Mouse (Mus musculus): Measurements from ENCODE around the gene Zmiz1. TPM values are rescaled to one million over a fixed set of nuclear protein-coding genes. Genes with fewer than 3 reads are reported as not detected.

Gene Zmiz1
- polyA plus RNA-seq, 1 experiment: 34.5 TPM

DNA sequence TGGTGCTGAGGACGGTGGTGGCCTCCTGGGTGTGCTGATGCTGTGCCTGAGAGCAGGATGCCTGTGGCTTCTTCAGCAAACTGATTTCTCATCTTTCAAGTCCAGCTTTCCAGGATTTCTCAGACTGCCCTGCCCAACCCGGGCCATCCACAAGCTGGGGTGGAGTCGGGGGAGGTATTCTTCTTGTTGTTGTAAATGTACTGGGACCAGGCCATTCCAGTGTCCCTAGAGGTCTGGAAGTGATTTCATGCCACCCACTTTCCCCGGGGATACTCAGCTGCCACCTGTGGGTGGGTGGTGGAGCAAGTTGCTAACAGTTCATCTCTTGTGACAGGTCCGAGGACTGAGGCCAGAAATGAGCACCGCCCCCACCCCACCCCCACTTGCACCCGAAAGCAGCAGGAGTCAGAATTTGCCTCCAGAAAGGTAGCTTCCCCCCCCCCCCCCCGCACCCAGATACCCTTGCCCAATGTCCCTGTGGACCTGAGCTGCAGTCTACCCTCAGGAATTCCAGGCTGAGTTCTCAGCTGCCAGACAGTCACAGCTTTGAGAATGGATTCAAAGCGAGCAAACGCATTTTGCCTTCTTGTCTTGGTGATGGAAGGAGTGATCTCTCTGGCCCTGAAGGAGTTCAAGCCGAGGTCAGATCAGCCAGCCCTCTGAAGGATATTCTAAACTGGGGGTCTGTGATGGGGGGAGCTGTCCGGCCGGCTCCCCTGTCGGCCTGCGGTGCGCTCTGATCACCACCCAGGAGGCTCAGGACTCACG, 2.1 kb upstream of the Zmiz1 start:
- TF ChIP-seq E2F4 (IDR thresholded peaks at IDR 0.05; ENCODE audit: insufficient read depth) (no peak), MYOG (IDR thresholded peaks at IDR 0.05; ENCODE audit: control insufficient read depth in 1 of 3, insufficient read depth in 1 of 3, insufficient read length in 2 of 3, low read depth in 2 of 3) (peak in 1 of 3 experiments; percentile 71), TCF12 (IDR thresholded peaks at IDR 0.05; ENCODE audit: insufficient read depth, poor library complexity, severe bottlenecking) (peak; percentile 81), MYOD1 (IDR thresholded peaks at IDR 0.05; ENCODE audit: control insufficient read depth in 1 of 3, insufficient read length in 2 of 3, low read depth in 2 of 3) (peak; percentile 44 to 92 (median 49)), REST (IDR thresholded peaks at IDR 0.05; ENCODE audit: insufficient read depth, insufficient read length) (no peak), MAX (IDR thresholded peaks at IDR 0.05; ENCODE audit: low read depth) (no peak), TCF3 (IDR thresholded peaks at IDR 0.05; ENCODE audit: insufficient read length, low read depth) (peak; percentile 69)
- peak overlapping the region; percentile 80 for H3ac ChIP-seq (ENCODE audit: control insufficient read depth, insufficient read length)
- H3K27me3 ChIP-seq (ENCODE audit: control insufficient read depth, insufficient read depth, insufficient read length): no peaks in the 10 kb centered on the region
- peak overlapping the region; percentile 93 for H3K4me3 ChIP-seq
- H3K4me2 ChIP-seq (ENCODE audit: low read depth): peak overlapping the region; percentile 91
- peaks cover 24% of the 10 kb centered on the region for H3K79me2 ChIP-seq (ENCODE audit: control insufficient read depth, insufficient read depth)
- no peaks in the 10 kb centered on the region for H3K36me3 ChIP-seq (ENCODE audit: control insufficient read depth, insufficient read depth)

DNA sequence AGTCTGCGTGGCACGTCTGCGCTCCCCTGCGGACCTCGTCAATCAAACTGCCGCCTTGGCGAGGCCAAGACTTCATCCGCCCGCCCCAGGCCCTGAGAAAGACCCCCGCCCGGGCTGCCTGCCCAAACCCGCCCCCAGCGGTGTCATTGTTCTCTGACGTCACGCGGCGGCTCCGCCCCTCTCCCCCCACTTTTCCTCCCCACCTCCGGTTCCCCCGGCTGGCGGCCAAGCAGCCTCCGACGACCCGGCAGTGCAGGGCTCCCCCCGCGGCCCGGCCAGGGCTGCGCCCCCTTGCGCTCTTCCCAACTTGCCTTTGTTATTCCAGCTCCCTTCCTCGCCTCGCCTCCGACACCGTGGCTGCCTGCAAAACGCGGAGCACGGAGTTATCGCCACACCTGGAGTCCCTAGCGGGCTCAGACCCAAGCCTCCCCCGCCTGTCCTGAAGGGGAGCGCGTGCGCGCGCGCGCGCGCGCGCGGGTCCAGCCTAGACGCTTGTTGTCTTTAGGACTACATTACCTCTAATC, 1.5 kb upstream of the Zmiz1 start:
- peak; percentile 44 for TF ChIP-seq E2F4 (IDR thresholded peaks at IDR 0.05; ENCODE audit: insufficient read depth)
- peak in 2 of 3 experiments; percentile 47 to 72 for TF ChIP-seq MYOD1 (IDR thresholded peaks at IDR 0.05; ENCODE audit: control insufficient read depth in 1 of 3, insufficient read length in 2 of 3, low read depth in 2 of 3)
- TF ChIP-seq MYOG (IDR thresholded peaks at IDR 0.05; ENCODE audit: control insufficient read depth in 1 of 3, insufficient read depth in 1 of 3, insufficient read length in 2 of 3, low read depth in 2 of 3): peak in 2 of 3 experiments; percentile 55 to 66
- peak; percentile 3 for TF ChIP-seq TCF3 (IDR thresholded peaks at IDR 0.05; ENCODE audit: insufficient read length, low read depth)
- no peak for TF ChIP-seq REST (IDR thresholded peaks at IDR 0.05; ENCODE audit: insufficient read depth, insufficient read length)
- TF ChIP-seq POLR2AphosphoS2 (IDR thresholded peaks at IDR 0.05; ENCODE audit: insufficient read length, low read depth): peak; percentile 48
- peak; percentile 27 for TF ChIP-seq SRF (IDR thresholded peaks at IDR 0.05; ENCODE audit: control insufficient read depth, insufficient read length, low read depth)
- no peak for TF ChIP-seq CEBPB (IDR thresholded peaks at IDR 0.05; ENCODE audit: insufficient read depth, poor library complexity, severe bottlenecking)
- no peak for TF ChIP-seq USF1 (IDR thresholded peaks at IDR 0.05; ENCODE audit: low read depth)
- peak; percentile 41 for TF ChIP-seq POLR2A (IDR thresholded peaks at IDR 0.05; ENCODE audit: insufficient read length, low read depth)
- no peak for TF ChIP-seq TCF12 (IDR thresholded peaks at IDR 0.05; ENCODE audit: insufficient read depth, poor library complexity, severe bottlenecking)
- no peak for TF ChIP-seq MAX (IDR thresholded peaks at IDR 0.05; ENCODE audit: low read depth)
- peak overlapping the region; percentile 91 for H3K4me2 ChIP-seq (ENCODE audit: low read depth)
- H3K36me3 ChIP-seq (ENCODE audit: control insufficient read depth, insufficient read depth): no peaks in the 10 kb centered on the region
- peaks cover 31% of the 10 kb centered on the region for H3K79me2 ChIP-seq (ENCODE audit: control insufficient read depth, insufficient read depth)
- no peaks in the 10 kb centered on the region for H3K27me3 ChIP-seq (ENCODE audit: control insufficient read depth, insufficient read depth, insufficient read length)
- H3K4me3 ChIP-seq: peak overlapping the region; percentile 93
- H3ac ChIP-seq (ENCODE audit: control insufficient read depth, insufficient read length): peak overlapping the region; percentile 80

DNA sequence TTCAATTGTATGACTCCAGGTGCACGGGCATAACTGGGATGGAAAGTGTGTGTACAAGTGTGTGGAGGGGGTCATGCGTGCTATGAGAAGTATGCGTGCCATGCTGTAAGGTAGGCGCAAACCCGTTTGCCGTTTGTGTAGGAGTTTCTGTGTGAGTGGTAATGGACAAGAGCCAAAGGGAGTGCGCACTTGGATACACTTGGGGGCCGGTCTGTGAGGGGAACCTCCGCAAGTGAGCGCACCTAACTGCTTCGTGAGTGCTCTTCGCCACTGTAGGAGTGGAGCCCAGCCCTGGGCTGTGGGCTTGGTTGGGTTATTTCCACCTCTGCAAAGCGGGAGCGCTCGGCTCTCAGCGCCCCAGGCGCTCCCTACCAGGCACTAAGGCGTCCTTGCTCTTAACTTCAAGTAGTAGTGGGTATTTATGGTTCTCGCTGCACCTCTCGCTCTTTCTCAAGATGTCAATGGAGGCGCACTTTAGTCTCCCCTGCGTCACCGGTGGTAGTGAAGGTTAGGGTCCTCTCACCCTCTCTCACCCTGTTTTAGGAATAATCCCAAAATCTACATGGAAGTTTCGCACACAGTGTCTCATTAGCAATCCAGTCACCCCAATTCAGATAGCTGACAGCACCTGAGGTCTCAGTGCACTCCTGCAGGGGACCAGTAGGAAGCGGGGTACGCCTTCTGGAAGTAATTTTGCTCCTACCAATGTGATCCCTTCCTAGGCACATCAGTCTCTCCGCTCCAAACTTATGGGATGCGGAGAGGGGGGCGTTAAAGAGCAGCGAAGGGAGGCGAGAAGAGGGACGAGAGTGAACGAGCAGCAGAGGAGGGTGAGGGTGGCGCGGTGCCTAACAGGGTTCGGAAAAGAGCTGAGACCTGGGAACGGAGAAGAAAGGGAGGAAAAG, 622 bp upstream of the Zmiz1 start:
- Histone ChIP-seq H3K36me3 (ENCODE audit: control insufficient read depth, insufficient read depth) (no peaks in the 10 kb centered on the region), H3K27me3 (ENCODE audit: control insufficient read depth, insufficient read depth, insufficient read length) (no peaks in the 10 kb centered on the region)
- TF ChIP-seq REST (IDR thresholded peaks at IDR 0.05; ENCODE audit: insufficient read depth, insufficient read length) (no peak), TCF3 (IDR thresholded peaks at IDR 0.05; ENCODE audit: insufficient read length, low read depth) (no peak), POLR2AphosphoS2 (IDR thresholded peaks at IDR 0.05; ENCODE audit: insufficient read length, low read depth) (no peak), USF1 (IDR thresholded peaks at IDR 0.05; ENCODE audit: low read depth) (no peak), MYOD1 (IDR thresholded peaks at IDR 0.05; ENCODE audit: control insufficient read depth in 1 of 3, insufficient read length in 2 of 3, low read depth in 2 of 3) (no peak), MYOG (IDR thresholded peaks at IDR 0.05; ENCODE audit: control insufficient read depth in 1 of 3, insufficient read depth in 1 of 3, insufficient read length in 2 of 3, low read depth in 2 of 3) (no peak), E2F4 (IDR thresholded peaks at IDR 0.05; ENCODE audit: insufficient read depth) (no peak), CEBPB (IDR thresholded peaks at IDR 0.05; ENCODE audit: insufficient read depth, poor library complexity, severe bottlenecking) (no peak), POLR2A (IDR thresholded peaks at IDR 0.05; ENCODE audit: insufficient read length, low read depth) (no peak), MAX (IDR thresholded peaks at IDR 0.05; ENCODE audit: low read depth) (no peak), TCF12 (IDR thresholded peaks at IDR 0.05; ENCODE audit: insufficient read depth, poor library complexity, severe bottlenecking) (no peak), SRF (IDR thresholded peaks at IDR 0.05; ENCODE audit: control insufficient read depth, insufficient read length, low read depth) (no peak)

DNA sequence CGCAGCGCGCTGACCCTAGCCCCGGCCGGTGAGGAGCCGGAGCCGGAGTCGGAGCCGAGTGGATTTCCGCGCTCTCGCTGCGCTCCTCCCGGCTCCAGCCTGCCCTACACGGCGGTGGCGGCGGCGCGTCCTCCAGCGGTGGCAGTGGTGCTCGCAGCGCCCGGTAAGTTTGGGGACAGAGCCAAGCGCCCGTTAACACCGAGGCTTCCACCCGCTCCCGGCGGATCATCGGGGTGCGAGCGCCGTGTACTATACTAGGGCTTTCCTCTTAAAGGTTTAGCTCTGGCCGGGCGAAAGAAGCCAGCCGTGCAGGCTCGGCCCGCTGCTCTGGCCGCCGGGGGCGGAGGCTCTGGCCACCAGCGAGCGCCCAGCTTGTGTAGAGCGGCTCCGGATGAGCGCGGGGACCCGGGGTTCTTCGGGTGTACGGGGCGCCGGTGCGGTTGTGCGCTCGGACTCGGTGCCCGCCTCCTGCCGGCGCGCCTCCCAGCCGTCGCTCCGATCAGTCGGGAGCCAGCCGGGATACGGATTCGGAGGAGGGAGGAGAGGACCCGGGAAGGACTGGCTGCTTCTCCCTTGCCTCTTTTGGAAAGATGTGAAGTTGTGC, 511 bp downstream of the Zmiz1 start:
- Histone ChIP-seq H3K27me3 (ENCODE audit: control insufficient read depth, insufficient read depth, insufficient read length) (no peaks in the 10 kb centered on the region), H3K79me2 (ENCODE audit: control insufficient read depth, insufficient read depth) (peaks cover 51% of the 10 kb centered on the region)

More for the DNA sequence above, 622 bp upstream of the Zmiz1 start:
- Histone ChIP-seq H3K4me3 (peak overlapping the region; percentile 93), H3K4me2 (ENCODE audit: low read depth) (peak overlapping the region; percentile 89), H3K79me2 (ENCODE audit: control insufficient read depth, insufficient read depth) (peaks cover 39% of the 10 kb centered on the region), H3ac (ENCODE audit: control insufficient read depth, insufficient read length) (peak overlapping the region; percentile 80)

More for the DNA sequence above, 511 bp downstream of the Zmiz1 start:
- Histone ChIP-seq H3K36me3 (ENCODE audit: control insufficient read depth, insufficient read depth) (no peaks in the 10 kb centered on the region), H3K4me2 (ENCODE audit: low read depth) (peak overlapping the region; percentile 41), H3K4me3 (peak overlapping the region; percentile 93), H3ac (ENCODE audit: control insufficient read depth, insufficient read length) (peak overlapping the region; percentile 80)
- no peak for TF ChIP-seq SRF (IDR thresholded peaks at IDR 0.05; ENCODE audit: control insufficient read depth, insufficient read length, low read depth)
- TF ChIP-seq USF1 (IDR thresholded peaks at IDR 0.05; ENCODE audit: low read depth): no peak
- no peak for TF ChIP-seq POLR2A (IDR thresholded peaks at IDR 0.05; ENCODE audit: insufficient read length, low read depth)
- TF ChIP-seq E2F4 (IDR thresholded peaks at IDR 0.05; ENCODE audit: insufficient read depth): no peak
- no peak for TF ChIP-seq MAX (IDR thresholded peaks at IDR 0.05; ENCODE audit: low read depth)
- TF ChIP-seq REST (IDR thresholded peaks at IDR 0.05; ENCODE audit: insufficient read depth, insufficient read length): no peak
- no peak for TF ChIP-seq TCF12 (IDR thresholded peaks at IDR 0.05; ENCODE audit: insufficient read depth, poor library complexity, severe bottlenecking)
- TF ChIP-seq CEBPB (IDR thresholded peaks at IDR 0.05; ENCODE audit: insufficient read depth, poor library complexity, severe bottlenecking): no peak
- TF ChIP-seq MYOG (IDR thresholded peaks at IDR 0.05; ENCODE audit: control insufficient read depth in 1 of 3, insufficient read depth in 1 of 3, insufficient read length in 2 of 3, low read depth in 2 of 3): no peak
- TF ChIP-seq MYOD1 (IDR thresholded peaks at IDR 0.05; ENCODE audit: control insufficient read depth in 1 of 3, insufficient read length in 2 of 3, low read depth in 2 of 3): no peak
- TF ChIP-seq POLR2AphosphoS2 (IDR thresholded peaks at IDR 0.05; ENCODE audit: insufficient read length, low read depth): no peak
- no peak for TF ChIP-seq TCF3 (IDR thresholded peaks at IDR 0.05; ENCODE audit: insufficient read length, low read depth)
